Mouse (Mus musculus) cerebellum, adult 11 months (tissue): ENCODE data around the gene Dusp2.
"Not testable (repeated sequence)": the region's sequence is repeated elsewhere in the genome, so short reads cannot be mapped to it uniquely, and the experiment has no call there.

ENCODE experiments used
- DNase-seq: peaks from one replicate; pipeline ENCODE4 v3.0.0; 2022

Gene Dusp2

DNA sequence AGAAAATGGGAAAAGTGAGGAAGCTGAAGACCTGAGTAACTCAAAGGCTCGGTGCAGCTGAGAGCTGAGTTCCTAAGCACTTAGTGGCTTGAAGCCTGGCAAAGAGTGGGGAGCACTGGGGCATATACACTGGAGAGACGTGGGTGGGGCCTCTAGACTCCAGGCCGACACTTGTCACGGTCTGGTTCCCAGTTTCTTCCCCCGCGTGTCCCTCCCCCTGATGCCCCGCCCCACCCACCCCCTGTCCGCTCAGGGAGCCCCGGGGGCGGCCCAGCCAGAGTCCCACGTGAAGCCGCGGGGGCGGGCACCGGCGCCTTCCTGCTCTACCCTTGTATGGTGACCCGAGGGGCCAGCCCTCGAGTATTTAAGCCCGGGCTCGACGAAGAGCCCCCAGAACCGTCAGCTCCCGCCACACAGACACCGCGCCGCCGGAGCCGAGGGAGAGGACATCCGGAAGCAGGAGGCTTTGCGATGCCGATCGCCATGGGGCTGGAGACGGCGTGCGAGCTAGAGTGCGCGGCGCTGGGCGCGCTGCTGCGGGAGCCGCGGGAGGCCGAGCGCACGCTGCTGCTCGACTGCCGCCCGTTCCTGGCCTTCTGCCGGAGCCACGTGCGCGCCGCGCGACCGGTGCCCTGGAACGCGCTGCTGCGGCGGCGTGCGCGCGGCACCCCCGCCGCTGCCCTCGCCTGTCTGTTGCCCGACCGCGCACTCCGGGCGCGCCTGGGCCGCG lies at the start of gene Dusp2:
TSS of gene Dusp2 (plus strand) at position 393 of the 730 bp plus-strand sequence.
- peak; percentile 49 for DNase-seq

- no peak for DNase-seq
Observed at GRCm38 (mm10) chr2:127292250-127292649, 43.7 kb upstream of the Dusp2 start.

DNA sequence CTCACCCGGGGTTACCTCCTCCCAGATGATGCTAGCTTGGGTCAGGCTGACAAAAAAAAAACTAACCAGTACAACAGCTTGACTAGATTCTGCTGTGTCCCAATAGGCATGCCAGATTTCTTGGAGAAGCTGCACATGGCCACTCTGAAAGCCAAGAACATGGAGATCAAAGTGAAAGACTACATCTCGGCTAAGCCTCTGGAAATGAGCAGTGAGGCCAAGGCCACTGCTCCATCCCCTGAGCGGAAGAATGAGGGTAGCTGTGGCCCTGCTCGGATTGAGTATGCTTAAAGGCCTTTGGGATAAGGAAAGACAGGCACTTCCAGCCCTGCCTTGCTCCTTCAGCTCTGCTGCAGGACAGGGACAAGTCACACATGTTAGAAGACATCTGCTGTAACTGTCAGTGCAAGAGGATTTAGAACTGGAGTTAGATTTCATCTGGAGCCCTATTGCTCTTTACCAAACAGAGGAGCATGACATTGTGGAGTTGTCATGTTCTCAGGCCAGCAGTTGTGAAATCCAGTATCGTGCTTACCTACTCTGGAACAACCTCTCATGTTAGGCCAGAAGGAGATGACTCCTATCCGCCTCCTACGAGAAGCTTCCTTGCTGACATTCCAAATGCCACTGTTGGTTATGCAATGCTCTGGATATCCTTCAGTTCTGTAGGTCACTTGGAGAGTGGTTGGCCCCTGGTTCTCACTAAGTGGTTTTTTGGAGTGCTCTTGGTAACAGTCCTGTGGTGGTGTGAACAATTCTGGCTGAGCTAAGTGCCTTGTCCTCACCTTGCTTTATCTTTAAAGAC lies 38.8 kb upstream of the Dusp2 start:
- DNase-seq = no peak

DNA sequence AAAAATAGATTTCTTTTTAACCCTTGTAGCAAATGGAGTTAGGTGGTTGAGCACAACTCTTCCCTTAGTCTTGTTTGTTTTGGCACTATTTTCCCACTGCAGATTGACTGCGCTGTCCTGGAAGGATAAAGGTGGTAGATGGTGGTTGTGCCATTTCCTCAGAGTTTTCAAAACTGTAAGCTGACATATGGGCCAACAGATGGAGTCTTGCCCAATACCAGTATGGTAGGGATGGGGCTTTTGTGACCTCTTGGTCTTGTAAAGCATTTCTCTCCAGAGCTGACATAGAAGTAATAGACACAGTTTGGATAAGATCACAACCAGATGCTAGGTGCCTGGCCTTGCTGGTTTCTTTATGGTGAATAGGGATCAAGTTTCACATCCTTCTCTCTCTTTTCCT lies 37.9 kb upstream of the Dusp2 start:
- peak; percentile 10 for DNase-seq

- DNase-seq = no peak
Observed at GRCm38 (mm10) chr2:127300701-127301100, 35.3 kb upstream of the Dusp2 start.

- DNase-seq = no peak
Observed at GRCm38 (mm10) chr2:127301883-127302282, 34.1 kb upstream of the Dusp2 start.

- not testable (repeated sequence) for DNase-seq
Observed at GRCm38 (mm10) chr2:127304192-127304591, 31.8 kb upstream of the Dusp2 start.

DNA sequence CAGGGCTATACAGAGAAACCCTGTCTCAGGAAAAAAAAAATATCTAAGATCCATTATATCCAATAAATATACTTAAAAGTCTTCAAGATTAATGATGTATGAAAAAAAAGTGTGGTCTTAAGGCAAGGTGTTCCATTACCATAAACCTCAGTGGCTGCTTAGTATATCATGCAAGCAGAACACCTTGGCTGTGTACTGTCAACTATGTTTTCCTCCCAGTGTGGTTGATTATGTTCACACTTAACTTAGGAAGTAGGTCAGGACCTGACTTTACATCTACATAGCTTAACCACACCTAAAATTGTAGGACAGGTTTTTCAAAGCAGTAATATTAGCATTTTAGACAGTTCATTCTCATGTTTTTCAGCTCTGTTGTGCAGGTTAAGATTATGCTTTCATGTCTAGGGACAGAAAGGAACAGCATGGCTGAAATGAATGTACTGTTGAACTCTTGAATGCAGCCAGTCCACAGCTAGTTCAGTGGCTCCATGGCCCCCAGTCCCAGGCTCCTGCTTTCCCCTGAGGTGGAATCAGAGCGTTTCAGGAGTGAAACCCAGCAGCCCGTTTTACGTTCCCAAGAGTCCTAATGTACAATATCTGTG lies 31.2 kb upstream of the Dusp2 start:
- DNase-seq = no peak

DNA sequence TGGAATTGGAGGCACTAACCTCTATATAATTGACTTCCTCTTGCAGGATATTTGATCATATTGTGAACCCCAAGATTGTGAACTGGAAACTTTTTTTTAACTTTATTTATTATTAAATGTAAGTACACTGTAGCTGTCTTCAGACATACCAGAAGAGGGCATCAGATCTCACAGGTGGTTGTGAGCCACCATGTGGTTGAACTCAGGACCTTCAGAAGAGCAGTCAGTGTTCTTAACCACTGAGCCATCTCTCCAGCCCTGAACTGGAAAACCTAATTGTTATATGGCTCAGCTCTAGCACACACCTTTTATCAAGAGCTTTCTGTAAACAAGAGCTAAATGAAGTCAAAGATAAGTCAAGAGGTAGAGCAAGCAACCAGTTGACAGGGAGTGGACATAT lies 29.8 kb upstream of the Dusp2 start:
- no peak for DNase-seq

DNA sequence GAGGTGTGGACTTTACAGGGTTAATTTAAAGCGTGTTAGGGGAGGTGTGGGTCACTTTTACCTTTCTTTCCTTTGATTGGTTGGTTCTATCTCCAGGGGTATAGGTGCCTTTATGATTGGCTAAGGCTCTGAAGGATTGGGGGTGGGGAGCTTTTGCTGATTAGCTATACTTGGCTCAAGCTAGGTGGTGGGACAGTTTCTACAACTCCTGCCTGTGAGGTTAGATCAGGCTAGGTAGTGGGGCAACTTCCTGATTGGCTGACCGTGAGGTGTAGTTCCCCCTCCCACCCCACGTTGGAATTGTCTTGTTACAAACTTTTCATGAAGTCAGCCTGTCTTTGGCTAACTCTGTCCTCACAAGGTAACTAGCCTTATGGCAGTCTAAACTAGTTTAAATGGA lies 28.8 kb upstream of the Dusp2 start:
- DNase-seq = no peak

GRCm38 (mm10) chr2:127308660-127309059 lies 27.3 kb upstream of the Dusp2 start:
- no peak for DNase-seq

- no peak for DNase-seq
Observed at GRCm38 (mm10) chr2:127310246-127310645, 25.7 kb upstream of the Dusp2 start.

DNA sequence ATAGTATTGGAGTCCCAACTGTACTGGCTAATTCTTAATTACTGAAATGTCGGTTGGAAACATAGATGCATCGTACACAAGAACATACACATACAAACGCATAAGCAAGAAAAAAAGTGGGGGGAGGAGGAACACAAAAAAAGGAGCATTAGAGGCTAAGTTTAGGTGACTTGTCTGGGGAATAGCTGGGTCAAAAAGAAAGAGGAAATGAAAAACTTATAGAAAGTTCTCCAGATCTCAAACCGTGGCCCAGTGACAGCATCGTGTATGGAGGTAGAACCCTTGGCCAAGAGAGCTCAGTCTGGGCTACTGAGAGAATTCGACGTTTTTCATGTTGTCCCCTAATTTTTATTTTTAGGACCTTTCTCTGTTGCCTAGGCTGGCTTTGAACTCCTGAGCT lies 25.3 kb upstream of the Dusp2 start:
- DNase-seq = no peak

DNA sequence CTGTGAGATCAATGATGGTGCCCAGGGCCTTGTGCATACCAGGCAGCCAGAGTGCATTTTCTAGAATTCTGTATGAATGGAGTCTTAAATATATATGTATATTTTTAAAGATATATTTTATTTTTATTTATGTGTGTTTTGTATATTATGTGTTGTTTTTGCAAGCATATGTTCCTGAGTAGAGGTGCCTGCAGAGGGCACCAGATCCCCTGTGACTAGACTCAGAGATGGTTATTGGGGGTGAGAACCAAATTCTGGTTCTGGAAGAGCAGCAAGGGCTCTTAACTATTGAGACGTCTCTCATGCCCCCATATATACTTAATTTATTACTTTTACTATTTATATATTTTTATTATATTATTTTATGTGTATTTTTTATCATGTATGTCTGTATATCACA lies 24.8 kb upstream of the Dusp2 start:
- no peak for DNase-seq

DNA sequence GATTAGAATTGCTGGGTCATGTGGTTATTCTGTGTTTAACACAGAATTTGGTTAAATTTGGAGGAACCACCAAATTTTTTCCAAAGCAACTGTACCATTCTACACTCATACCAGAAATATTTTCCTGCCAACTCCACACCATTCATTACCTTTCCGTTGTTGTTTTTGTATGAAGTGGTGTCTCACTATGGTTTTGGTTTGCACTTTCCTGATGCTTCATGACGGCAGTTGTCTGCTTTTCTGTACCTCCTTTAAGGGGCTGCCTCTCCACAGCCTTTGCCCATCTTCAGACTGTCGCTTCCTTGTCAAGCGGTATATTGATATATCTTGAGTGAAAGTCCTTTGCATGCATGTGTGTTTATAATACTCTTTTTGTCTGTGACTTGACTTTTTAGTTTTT lies 23.2 kb upstream of the Dusp2 start:
- no peak for DNase-seq

GRCm38 (mm10) chr2:127313878-127314277 lies 22.1 kb upstream of the Dusp2 start:
- no peak for DNase-seq

GRCm38 (mm10) chr2:127314467-127315154 lies 21.3 kb upstream of the Dusp2 start:
- no peak for DNase-seq

DNA sequence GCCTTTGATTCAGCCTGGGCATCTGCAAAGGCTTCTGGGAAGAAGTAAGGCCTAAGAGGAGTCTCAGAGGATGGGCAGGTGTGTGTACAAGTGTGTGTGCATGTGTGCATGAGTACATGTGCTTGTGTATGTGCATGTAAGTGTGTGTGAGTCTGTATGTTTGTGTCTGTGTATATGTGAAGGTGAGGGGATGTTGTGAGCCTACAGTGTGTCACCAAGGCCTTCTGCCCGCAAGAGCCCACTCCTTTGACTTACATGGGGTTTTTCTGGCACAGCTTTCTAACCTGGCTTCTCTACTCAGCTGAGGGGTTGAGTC lies 20.8 kb upstream of the Dusp2 start:
- DNase-seq = no peak

GRCm38 (mm10) chr2:127316431-127316830 lies 19.5 kb upstream of the Dusp2 start:
- no peak for DNase-seq

- no peak for DNase-seq
Observed at GRCm38 (mm10) chr2:127318136-127318535, 17.8 kb upstream of the Dusp2 start.

GRCm38 (mm10) chr2:127319071-127319470 lies 16.9 kb upstream of the Dusp2 start:
- DNase-seq = no peak

GRCm38 (mm10) chr2:127322671-127323285 lies 13.2 kb upstream of the Dusp2 start:
- DNase-seq = no peak

GRCm38 (mm10) chr2:127323667-127324066 lies 12.3 kb upstream of the Dusp2 start:
- DNase-seq = no peak
